16 mouse cellular contexts compared by ENCODE assay signal in the genomic region with DNA sequence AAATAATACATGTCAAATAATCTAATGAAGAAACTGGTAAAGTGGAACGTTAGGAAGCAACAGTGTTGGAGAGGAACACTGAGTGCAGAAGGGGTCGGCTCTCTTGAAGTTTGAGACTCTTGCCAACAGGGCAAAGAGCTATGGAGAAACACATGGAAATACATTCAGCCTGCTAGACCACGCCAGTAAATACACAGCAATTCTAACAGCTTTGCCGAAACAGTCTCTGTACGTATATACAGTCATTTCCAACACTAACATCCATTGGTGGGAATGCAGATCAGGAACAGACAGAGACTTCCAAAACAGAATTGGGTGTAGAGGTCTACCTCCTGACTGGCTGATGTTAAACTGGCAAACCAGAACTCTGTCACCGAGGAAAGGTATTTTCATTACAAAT. TPM values are rescaled to one million over a fixed set of nuclear protein-coding genes. Genes with fewer than 3 reads are reported as not detected.
DNase-seq lines count a peak whose midpoint lies in the region; ATAC-seq and TF ChIP-seq lines count a peak whose summit lies in the region.
"Had no signal": no experiment of that assay in that cellular context is flagged by ENCODE, and none has a peak within 500 bp of the region (broad histone marks: within the 10 kb centered on the region; RNA-seq: fewer than 3 reads in every experiment).

No protein-coding gene starts in this region.

- H3K4me3 ChIP-seq in kidney, postnatal 0 days (replicated peaks; ENCODE audit: low read depth, low read length), result no peak overlapping the region
- no peak overlapping the region for H3K4me3 ChIP-seq in embryonic fibroblast, embryonic 13.5 days (ENCODE audit: insufficient read depth, low read length)
- no peak overlapping the region for H3K4me3 ChIP-seq in hindbrain, embryonic 13.5 days
- no peak overlapping the region for H3K4me3 ChIP-seq in midbrain, embryonic 15.5 days
- H3K4me3 ChIP-seq: heart, embryonic 12.5 days had no signal

- TF ChIP-seq CTCF in kidney, postnatal 0 days (IDR thresholded peaks at IDR 0.05; ENCODE audit: low read depth), result no peak
- no peak for TF ChIP-seq CTCF in embryonic fibroblast, embryonic 13.5 days (IDR thresholded peaks at IDR 0.05; ENCODE audit: borderline replicate concordance, insufficient read depth, low read length)

- ATAC-seq in kidney, postnatal 0 days (replicated peaks; ENCODE audit: low FRiP score, low read depth), result no peak
- ATAC-seq in hindbrain, embryonic 13.5 days (ENCODE audit: low FRiP score), result no peak
- ATAC-seq in midbrain, embryonic 15.5 days (replicated peaks), result no peak
- no peak for ATAC-seq in megakaryocyte, adult 5-6 weeks (ENCODE audit: poor library complexity, severe bottlenecking)

- H3K27me3 ChIP-seq in kidney, postnatal 0 days (ENCODE audit: insufficient read depth, low read length), result no peaks in the 10 kb centered on the region
- no peaks in the 10 kb centered on the region for H3K27me3 ChIP-seq in hindbrain, embryonic 13.5 days
- no peaks in the 10 kb centered on the region for H3K27me3 ChIP-seq in midbrain, embryonic 15.5 days (replicated peaks)
- H3K27me3 ChIP-seq: heart, embryonic 12.5 days had no signal

- no peaks in the 10 kb centered on the region for H3K36me3 ChIP-seq in kidney, postnatal 0 days (ENCODE audit: insufficient read depth, low read length)
- no peaks in the 10 kb centered on the region for H3K36me3 ChIP-seq in hindbrain, embryonic 13.5 days
- H3K36me3 ChIP-seq in midbrain, embryonic 15.5 days (replicated peaks), result no peaks in the 10 kb centered on the region

- peaks cover 25% of the 10 kb centered on the region for H3K4me1 ChIP-seq in kidney, postnatal 0 days (replicated peaks; ENCODE audit: insufficient read depth, low read length)
- peaks cover 2% of the 10 kb centered on the region for H3K4me1 ChIP-seq in embryonic fibroblast, embryonic 13.5 days (ENCODE audit: control insufficient read depth, insufficient read depth, low read length)
- peaks cover 53% of the 10 kb centered on the region for H3K4me1 ChIP-seq in hindbrain, embryonic 13.5 days (replicated peaks)
- peaks cover 39% of the 10 kb centered on the region for H3K4me1 ChIP-seq in midbrain, embryonic 15.5 days

- no peak overlapping the region for H3K4me2 ChIP-seq in kidney, postnatal 0 days (ENCODE audit: low read length)
- no peak overlapping the region for H3K4me2 ChIP-seq in hindbrain, embryonic 13.5 days
- no peak overlapping the region for H3K4me2 ChIP-seq in midbrain, embryonic 15.5 days
- H3K4me2 ChIP-seq: heart, embryonic 12.5 days had no signal

- H3K27ac ChIP-seq in kidney, postnatal 0 days, result peak overlapping the region; percentile 51; the same call in 1 of the 2 replicates
- peak overlapping the region; percentile 81 for H3K27ac ChIP-seq in embryonic fibroblast, embryonic 13.5 days (ENCODE audit: insufficient read depth, low read length)
- H3K27ac ChIP-seq in hindbrain, embryonic 13.5 days, result peak overlapping the region; percentile 80
- peak overlapping the region; percentile 80 for H3K27ac ChIP-seq in midbrain, embryonic 15.5 days

- TF ChIP-seq POLR2A in embryonic fibroblast, embryonic 13.5 days (IDR thresholded peaks at IDR 0.05; ENCODE audit: low read depth, low read length), result no peak

- H3K9me3 ChIP-seq in kidney, postnatal 0 days (replicated peaks; ENCODE audit: low read length), result no peaks in the 10 kb centered on the region
- no peaks in the 10 kb centered on the region for H3K9me3 ChIP-seq in hindbrain, embryonic 13.5 days
- H3K9me3 ChIP-seq in midbrain, embryonic 15.5 days, result no peaks in the 10 kb centered on the region
- H3K9me3 ChIP-seq: heart, embryonic 12.5 days had no signal

- H3K9ac ChIP-seq in kidney, postnatal 0 days (ENCODE audit: low read depth, low read length), result no peak overlapping the region
- no peak overlapping the region for H3K9ac ChIP-seq in hindbrain, embryonic 13.5 days
- no peak overlapping the region for H3K9ac ChIP-seq in midbrain, embryonic 15.5 days
- H3K9ac ChIP-seq: heart, embryonic 12.5 days had no signal

- 57% methylated on average over 6 of the region's 6 CpGs for WGBS in kidney, postnatal 0 days
- WGBS in hindbrain, embryonic 13.5 days, result 82% methylated on average over 6 of the region's 6 CpGs
- WGBS in midbrain, embryonic 15.5 days, result 82% methylated on average over 6 of the region's 6 CpGs

- peak; percentile 27 for DNase-seq in kidney, postnatal 0 days (ENCODE audit: low spot score)
- no peak for DNase-seq in kidney, adult 9 months
- DNase-seq in right cerebral cortex, postnatal 10 days (ENCODE audit: low spot score in 2 of 2), result no peak
- no peak for DNase-seq in gastrocnemius, adult 8-10 months (ENCODE audit: low spot score in 2 of 2)
- DNase-seq: cerebellum, adult 8-10 months; lung, adult 2 months; thymus, postnatal 4 days had no signal

RNA-seq across cellular contexts. Expression of a gene that starts 14.5 kb away (rescaled TPM):
- polyA plus RNA-seq in kidney, postnatal 0 days (2015; fragmentation: Nextera tagmentation; extraction: Ambion mirVana), result 0.53 and 0.55 TPM in 2 replicates
- not detected in 2 replicates for polyA plus RNA-seq in embryonic fibroblast, embryonic 13.5 days (2011; ENCODE audit: insufficient read length, low read depth, missing spikeins)
- 0.71 and 1.1 TPM in 2 replicates for polyA plus RNA-seq in hindbrain, embryonic 13.5 days (2015; fragmentation: Nextera tagmentation; extraction: Ambion mirVana)
- polyA plus RNA-seq in midbrain, embryonic 15.5 days (2015; fragmentation: Nextera tagmentation; extraction: Ambion mirVana), result 0.63 and 0.89 TPM in 2 replicates
- total RNA-seq in megakaryocyte, adult 5-6 weeks (2015), result not detected in 2 replicates
- not detected in 2 replicates for total RNA-seq in megakaryocyte, adult 5-6 weeks (2017)
- total RNA-seq in gastrocnemius, adult 8-10 months (2022), result not detected
- total RNA-seq: adrenal gland, adult 18-20 months; layer of hippocampus, postnatal 25 days; neutrophil, adult 5-6 weeks had no signal

RNA-seq across cellular contexts. Expression of a gene that starts 40.0 kb away (rescaled TPM):
- polyA plus RNA-seq in kidney, postnatal 0 days (2015; fragmentation: Nextera tagmentation; extraction: Ambion mirVana), result 11.9 and 12.1 TPM in 2 replicates
- 8.7 and 14.9 TPM in 2 replicates for polyA plus RNA-seq in embryonic fibroblast, embryonic 13.5 days (2011; ENCODE audit: insufficient read length, low read depth, missing spikeins)
- 13.3 and 14.2 TPM in 2 replicates for polyA plus RNA-seq in hindbrain, embryonic 13.5 days (2015; fragmentation: Nextera tagmentation; extraction: Ambion mirVana)
- 13.6 and 14.0 TPM in 2 replicates for polyA plus RNA-seq in midbrain, embryonic 15.5 days (2015; fragmentation: Nextera tagmentation; extraction: Ambion mirVana)
- 3.5 and 6.0 TPM in 2 replicates for total RNA-seq in megakaryocyte, adult 5-6 weeks (2015)
- total RNA-seq in megakaryocyte, adult 5-6 weeks (2017), result 2.0 and 3.1 TPM in 2 replicates
- under 1 TPM; 0.12 to 0.83 (median 0.41) TPM for total RNA-seq in gastrocnemius, adult 8-10 months (2022)

RNA-seq across cellular contexts. Expression of a gene that starts 42.7 kb away (rescaled TPM):
- polyA plus RNA-seq in kidney, postnatal 0 days (2015; fragmentation: Nextera tagmentation; extraction: Ambion mirVana), result 0.27 and 0.28 TPM in 2 replicates
- polyA plus RNA-seq in embryonic fibroblast, embryonic 13.5 days (2011; ENCODE audit: insufficient read length, low read depth, missing spikeins), result not detected in 2 replicates
- polyA plus RNA-seq in hindbrain, embryonic 13.5 days (2015; fragmentation: Nextera tagmentation; extraction: Ambion mirVana), result not detected in 2 replicates
- not detected in 2 replicates for polyA plus RNA-seq in midbrain, embryonic 15.5 days (2015; fragmentation: Nextera tagmentation; extraction: Ambion mirVana)
- not detected in 2 replicates for total RNA-seq in megakaryocyte, adult 5-6 weeks (2015)
- not detected in 2 replicates for total RNA-seq in megakaryocyte, adult 5-6 weeks (2017)
- total RNA-seq in gastrocnemius, adult 8-10 months (2022), result not detected
- total RNA-seq: adrenal gland, adult 18-20 months; layer of hippocampus, postnatal 25 days; neutrophil, adult 5-6 weeks had no signal
- polyA plus RNA-seq: lung, adult 2 months; small intestine, adult 2 months had no signal
